Mouse (Mus musculus): ENCODE measurements around the gene Gatc. TPM values are rescaled to one million over a fixed set of nuclear protein-coding genes. Genes with fewer than 3 reads are reported as not detected.
"Not testable (repeated sequence)": the region's sequence is repeated elsewhere in the genome, so short reads cannot be mapped to it uniquely, and the experiment has no call there.

Gatc gene
- total RNA-seq (2014; fragmentation: Nextera tagmentation) (90.0 and 96.0 TPM in 2 replicates), total RNA-seq (2017) (5.6 and 8.6 TPM in 2 replicates), polyA plus RNA-seq (2012) (11.7 and 13.9 TPM in 2 replicates)

DNA sequence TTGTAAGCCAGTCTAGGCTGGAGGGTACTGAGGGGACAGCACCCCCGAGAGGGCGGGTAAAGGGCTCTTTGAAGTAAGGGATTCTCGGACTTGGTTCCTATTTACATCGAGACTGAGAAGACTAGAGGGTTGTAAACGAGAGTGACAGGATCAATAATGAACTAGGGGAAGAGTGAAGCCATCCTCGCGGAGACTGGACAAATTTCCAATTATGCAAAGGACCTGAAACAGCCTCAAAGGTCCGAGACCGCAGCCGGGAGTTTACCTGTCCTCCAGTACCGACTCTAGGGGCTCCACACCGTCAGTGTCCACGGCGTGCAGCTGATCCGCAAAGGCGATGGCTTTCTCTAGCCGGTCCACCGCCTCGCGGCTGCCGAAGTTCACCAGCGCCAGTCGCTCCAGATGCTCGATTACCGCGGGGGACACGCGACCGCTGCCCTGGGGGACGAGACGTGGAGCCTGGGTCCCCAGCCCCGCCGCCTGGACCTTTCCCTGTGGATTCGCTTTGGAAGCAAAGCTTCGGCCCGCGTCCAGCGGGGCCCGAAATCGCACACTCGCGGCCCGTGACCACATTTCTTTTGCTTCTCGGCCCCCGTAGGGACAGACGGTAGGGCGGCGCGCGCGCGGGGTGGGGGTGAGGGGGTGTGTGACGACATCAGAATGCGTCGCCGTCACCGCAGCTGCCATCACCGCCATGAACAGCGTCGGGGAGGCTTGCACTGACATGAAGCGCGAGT lies at the start of gene Gatc, which contains the start of gene Triap1:
Gatc (minus strand) TSS at position 602 of the 737 bp plus-strand sequence.
Triap1 (plus strand) TSS at position 649 of the 737 bp plus-strand sequence.
- no peak for TF ChIP-seq POLR2AphosphoS5 (IDR thresholded peaks at IDR 0.05; ENCODE audit: insufficient replicate concordance, low read depth, low read length)
- no peak for TF ChIP-seq GATA2 (IDR thresholded peaks at IDR 0.05; ENCODE audit: borderline replicate concordance, low read depth, low read length)
- no peak for TF ChIP-seq GATA1 (IDR thresholded peaks at IDR 0.05; ENCODE audit: borderline replicate concordance, low read length)
- TF ChIP-seq TAL1 (conservative IDR thresholded peaks at IDR 0.05; ENCODE audit: low read depth, low read length): no peak
- TF ChIP-seq CTCF (IDR thresholded peaks at IDR 0.05; ENCODE audit: low read depth, low read length): no peak
- DNase-seq (ENCODE audit: low spot score): peak; percentile 80
- peaks cover 61% of the 10 kb centered on the region for H3K4me1 ChIP-seq (ENCODE audit: insufficient read depth, low read depth, low read length)
- peaks cover 70% of the 10 kb centered on the region for H3K36me3 ChIP-seq (replicated peaks)
- no peaks in the 10 kb centered on the region for H3K9me3 ChIP-seq (replicated peaks)
- peak within 1 kb of the TSS; percentile 98 for H3K4me3 ChIP-seq (ENCODE audit: low read depth, low read length)
- no peaks in the 10 kb centered on the region for H3K27me3 ChIP-seq (ENCODE audit: insufficient read depth, low read length)
- ATAC-seq (ENCODE audit: extremely low read depth, insufficient number of reproducible peaks, low FRiP score, poor library complexity, severe bottlenecking): peak; percentile 50; the same call in 1 of the 2 replicates

DNA sequence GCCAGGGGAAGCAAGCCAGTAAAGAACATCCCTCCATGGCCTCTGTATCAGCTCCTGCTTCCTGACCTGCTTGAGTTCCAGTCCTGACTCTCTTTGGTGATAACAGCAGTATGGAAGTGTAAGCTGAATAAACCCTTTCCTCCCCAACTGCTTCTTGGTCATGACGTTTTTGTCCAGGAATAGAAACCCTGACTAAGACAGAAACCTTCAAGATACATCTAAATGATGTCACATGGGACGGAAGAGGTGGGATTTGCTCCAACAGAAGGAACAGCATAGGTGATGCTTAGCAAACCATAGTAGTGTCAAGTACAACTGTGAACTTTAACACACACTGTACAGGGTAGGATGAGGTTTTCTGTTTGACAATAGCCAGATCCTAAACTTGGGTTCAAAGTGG lies 37.9 kb upstream of the Gatc start:
- ATAC-seq (ENCODE audit: extremely low read depth, insufficient number of reproducible peaks, low FRiP score, poor library complexity, severe bottlenecking); H3K9me3 ChIP-seq (replicated peaks); H3K4me1 ChIP-seq (ENCODE audit: insufficient read depth, low read depth, low read length); H3K4me3 ChIP-seq (ENCODE audit: low read depth, low read length); H3K36me3 ChIP-seq (replicated peaks); DNase-seq (ENCODE audit: low spot score); H3K27me3 ChIP-seq (ENCODE audit: insufficient read depth, low read length): not testable (repeated sequence)

DNA sequence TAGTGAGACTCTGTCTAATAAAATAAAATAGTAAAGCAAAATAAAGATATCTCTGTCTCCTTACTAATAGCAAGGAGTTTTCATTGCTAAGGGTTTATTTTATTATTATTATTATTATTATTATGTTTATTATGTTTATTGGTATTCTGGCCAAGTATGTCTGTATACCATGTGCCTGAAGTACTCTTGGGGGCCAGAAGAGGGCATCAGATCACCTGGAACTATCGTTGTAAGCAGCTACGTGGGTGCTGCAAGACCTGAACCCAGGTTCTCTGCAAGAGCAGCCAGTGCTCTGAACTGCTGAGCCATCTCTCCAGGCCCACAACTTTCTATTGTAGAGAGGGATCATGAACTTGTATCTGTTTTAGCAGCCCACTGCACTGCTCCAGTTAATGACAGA lies 34.5 kb upstream of the Gatc start:
- no peak for TF ChIP-seq POLR2AphosphoS5 (IDR thresholded peaks at IDR 0.05; ENCODE audit: insufficient replicate concordance, low read depth, low read length)
- TF ChIP-seq GATA1 (IDR thresholded peaks at IDR 0.05; ENCODE audit: borderline replicate concordance, low read length): no peak
- TF ChIP-seq GATA2 (IDR thresholded peaks at IDR 0.05; ENCODE audit: borderline replicate concordance, low read depth, low read length): no peak
- TF ChIP-seq CTCF (IDR thresholded peaks at IDR 0.05; ENCODE audit: low read depth, low read length): no peak
- TF ChIP-seq TAL1 (conservative IDR thresholded peaks at IDR 0.05; ENCODE audit: low read depth, low read length): no peak

DNA sequence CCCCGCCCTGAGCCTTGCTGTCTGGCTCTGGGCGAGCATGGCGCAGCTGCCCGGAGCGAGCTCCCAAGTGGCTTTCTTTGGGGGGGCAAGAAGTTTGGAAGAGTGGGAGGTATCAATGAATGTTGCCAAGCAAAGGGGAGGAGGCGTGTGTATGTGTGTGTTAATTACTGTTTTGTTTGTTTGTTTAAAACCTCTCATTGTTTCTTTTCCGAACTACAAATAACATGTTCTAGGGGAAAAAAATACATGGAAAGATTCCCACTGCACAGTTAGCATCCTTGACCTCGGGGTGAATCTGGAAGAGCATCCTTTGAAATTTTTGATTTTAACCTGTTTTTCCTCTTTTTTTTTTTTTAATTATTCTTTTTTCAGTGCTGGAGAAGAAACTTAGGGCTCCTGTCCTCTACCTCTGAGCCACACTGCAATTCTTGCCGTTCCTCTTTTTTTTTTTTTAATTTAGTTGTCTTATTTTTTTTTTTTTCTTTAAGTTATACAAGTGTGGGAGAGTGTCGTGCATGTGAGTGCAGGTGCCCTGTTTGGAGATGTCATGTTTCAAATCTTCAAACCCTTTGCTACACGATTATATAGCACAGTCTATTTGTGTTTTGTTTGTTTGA lies 33.3 kb upstream of the Gatc start:
- ATAC-seq (ENCODE audit: extremely low read depth, insufficient number of reproducible peaks, low FRiP score, poor library complexity, severe bottlenecking) (no peak), DNase-seq (ENCODE audit: low spot score) (no peak)
- no peaks in the 10 kb centered on the region for H3K9me3 ChIP-seq (replicated peaks)
- no peaks in the 10 kb centered on the region for H3K4me1 ChIP-seq (ENCODE audit: insufficient read depth, low read depth, low read length)
- H3K27me3 ChIP-seq (ENCODE audit: insufficient read depth, low read length): peaks cover 16% of the 10 kb centered on the region
- TF ChIP-seq GATA1 (IDR thresholded peaks at IDR 0.05; ENCODE audit: borderline replicate concordance, low read length): no peak
- H3K36me3 ChIP-seq (replicated peaks): no peaks in the 10 kb centered on the region
- H3K4me3 ChIP-seq (ENCODE audit: low read depth, low read length): no peak overlapping the region

More for the DNA sequence above, 34.5 kb upstream of the Gatc start:
- Histone ChIP-seq H3K4me3 (ENCODE audit: low read depth, low read length) (no peak overlapping the region), H3K36me3 (replicated peaks) (no peaks in the 10 kb centered on the region), H3K4me1 (ENCODE audit: insufficient read depth, low read depth, low read length) (no peaks in the 10 kb centered on the region), H3K9me3 (replicated peaks) (no peaks in the 10 kb centered on the region), H3K27me3 (ENCODE audit: insufficient read depth, low read length) (peaks cover 16% of the 10 kb centered on the region)
- DNase-seq (ENCODE audit: low spot score) (no peak), ATAC-seq (ENCODE audit: extremely low read depth, insufficient number of reproducible peaks, low FRiP score, poor library complexity, severe bottlenecking) (no peak)

DNA sequence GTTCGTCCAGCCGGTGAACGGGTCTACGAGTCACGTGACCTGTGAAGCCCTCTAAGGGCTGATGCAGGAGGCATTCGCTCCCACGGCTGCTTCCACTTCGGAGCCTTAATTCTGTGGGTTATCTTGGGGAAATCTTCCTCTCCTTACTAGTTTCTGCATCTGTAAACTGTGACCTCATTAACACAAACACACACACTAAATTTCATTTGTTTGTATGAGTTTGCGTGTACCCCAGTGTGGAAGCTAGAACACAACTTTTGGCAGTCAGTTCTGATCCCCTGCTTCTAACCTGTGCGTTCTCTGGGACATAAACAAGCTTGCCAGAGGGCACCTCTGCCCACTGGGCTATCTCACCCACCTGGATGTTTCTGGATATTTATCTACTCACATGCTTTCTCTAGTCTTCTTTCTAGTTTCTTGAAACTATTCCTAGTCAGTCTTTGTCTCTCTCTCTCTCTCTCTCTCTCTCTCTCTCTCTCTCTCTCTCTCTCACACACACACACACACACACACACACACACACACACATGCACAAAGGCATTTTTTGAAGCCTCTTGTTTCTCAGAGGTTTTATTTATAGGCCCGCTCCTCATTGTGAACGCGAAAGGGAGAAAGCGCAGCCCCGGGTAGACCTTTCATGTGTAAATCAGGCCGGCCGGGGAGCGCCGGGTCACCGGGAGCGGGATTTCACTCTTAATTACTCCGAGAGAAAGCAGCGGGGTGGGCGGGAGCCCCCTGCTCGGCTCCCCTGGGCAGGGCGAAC lies 32.6 kb upstream of the Gatc start:
- H3K4me3 ChIP-seq (ENCODE audit: low read depth, low read length): no peak overlapping the region
- peaks cover 21% of the 10 kb centered on the region for H3K27me3 ChIP-seq (ENCODE audit: insufficient read depth, low read length)
- H3K9me3 ChIP-seq (replicated peaks): no peaks in the 10 kb centered on the region
- ATAC-seq (ENCODE audit: extremely low read depth, insufficient number of reproducible peaks, low FRiP score, poor library complexity, severe bottlenecking) (no peak), DNase-seq (ENCODE audit: low spot score) (no peak)
- H3K4me1 ChIP-seq (ENCODE audit: insufficient read depth, low read depth, low read length): no peaks in the 10 kb centered on the region
- no peaks in the 10 kb centered on the region for H3K36me3 ChIP-seq (replicated peaks)
- TF ChIP-seq GATA1 (IDR thresholded peaks at IDR 0.05; ENCODE audit: borderline replicate concordance, low read length) (no peak), GATA2 (IDR thresholded peaks at IDR 0.05; ENCODE audit: borderline replicate concordance, low read depth, low read length) (no peak), POLR2AphosphoS5 (IDR thresholded peaks at IDR 0.05; ENCODE audit: insufficient replicate concordance, low read depth, low read length) (no peak), TAL1 (conservative IDR thresholded peaks at IDR 0.05; ENCODE audit: low read depth, low read length) (no peak)

DNA sequence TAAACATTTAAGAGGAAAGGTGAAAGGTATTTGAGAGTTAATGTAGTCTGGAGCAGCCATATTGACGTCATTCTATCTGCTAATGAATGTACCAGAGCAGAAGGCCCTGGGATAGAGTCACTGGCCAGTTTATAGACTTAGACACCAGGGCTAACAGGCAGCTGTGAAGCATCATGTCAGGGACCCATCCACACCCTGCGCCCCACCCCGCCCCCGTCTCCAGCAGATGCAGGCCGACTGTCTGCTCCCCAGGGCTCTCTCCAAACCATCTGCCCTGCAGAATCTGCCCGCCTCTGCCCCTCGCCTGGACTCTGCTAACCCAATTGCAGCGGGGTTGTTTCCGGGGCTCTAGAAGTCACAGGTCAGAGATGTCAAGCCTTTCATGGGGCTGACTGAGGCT lies 30.8 kb upstream of the Gatc start:
- H3K9me3 ChIP-seq (replicated peaks): no peaks in the 10 kb centered on the region
- TF ChIP-seq CTCF (IDR thresholded peaks at IDR 0.05; ENCODE audit: low read depth, low read length): no peak
- no peak for TF ChIP-seq TAL1 (conservative IDR thresholded peaks at IDR 0.05; ENCODE audit: low read depth, low read length)
- TF ChIP-seq GATA1 (IDR thresholded peaks at IDR 0.05; ENCODE audit: borderline replicate concordance, low read length): no peak
- no peak for TF ChIP-seq POLR2AphosphoS5 (IDR thresholded peaks at IDR 0.05; ENCODE audit: insufficient replicate concordance, low read depth, low read length)
- no peak for TF ChIP-seq GATA2 (IDR thresholded peaks at IDR 0.05; ENCODE audit: borderline replicate concordance, low read depth, low read length)
- no peaks in the 10 kb centered on the region for H3K4me1 ChIP-seq (ENCODE audit: insufficient read depth, low read depth, low read length)
- peaks cover 24% of the 10 kb centered on the region for H3K27me3 ChIP-seq (ENCODE audit: insufficient read depth, low read length)
- peaks cover 2% of the 10 kb centered on the region for H3K36me3 ChIP-seq (replicated peaks)
- DNase-seq (ENCODE audit: low spot score) (no peak), ATAC-seq (ENCODE audit: extremely low read depth, insufficient number of reproducible peaks, low FRiP score, poor library complexity, severe bottlenecking) (no peak)
- H3K4me3 ChIP-seq (ENCODE audit: low read depth, low read length): no peak overlapping the region

Data from G1E (cell line).